Mouse (Mus musculus): Measurements from ENCODE around the gene Sirt6. TPM values are rescaled to one million over a fixed set of nuclear protein-coding genes. Genes with fewer than 3 reads are reported as not detected.

Gene Sirt6
- total RNA-seq, 1 experiment, result 14.5 TPM

- Histone ChIP-seq H3K4me3 (ENCODE audit: insufficient read depth in 1 of 2, low read depth in 1 of 2, low read length in 2 of 2, poor library complexity in 1 of 2, severe bottlenecking in 1 of 2) (no peak overlapping the region), H3K27ac (ENCODE audit: insufficient read depth, low read depth, low read length, poor library complexity, severe bottlenecking) (no peak overlapping the region), H3K36me3 (ENCODE audit: control insufficient read depth, insufficient read depth, low read length, poor library complexity, severe bottlenecking) (no peaks in the 10 kb centered on the region), H3K4me1 (ENCODE audit: control insufficient read depth in 2 of 2, insufficient read depth in 2 of 2, low read length in 2 of 2, poor library complexity in 1 of 2) (peaks cover 2 to 21% of the 10 kb centered on the region in 2 experiments; a peak in 2 of 4 replicates), H3K9ac (ENCODE audit: insufficient read depth, low read depth, low read length, poor library complexity, severe bottlenecking) (no peak overlapping the region), H3K9me3 (ENCODE audit: control insufficient read depth, insufficient read depth, low read depth, low read length) (no peaks in the 10 kb centered on the region)
- TF ChIP-seq HCFC1 (IDR thresholded peaks at IDR 0.05; ENCODE audit: borderline replicate concordance, insufficient read depth, low read length) (no peak), ZC3H11A (IDR thresholded peaks at IDR 0.05; ENCODE audit: borderline replicate concordance, low read depth, low read length) (no peak), MAFK (IDR thresholded peaks at IDR 0.05; ENCODE audit: insufficient read depth, low read depth, low read length) (no peak), ZNF384 (IDR thresholded peaks at IDR 0.05; ENCODE audit: low read depth, low read length) (no peak), CHD2 (IDR thresholded peaks at IDR 0.05; ENCODE audit: low read depth, low read length) (no peak)
- in situ Hi-C loops (cut with MboI; ENCODE audit: low sequenced_read_pairs in 2 of 2, unreplicated experiment in 2 of 2), result no loop called here
- DNase-seq (ENCODE audit: low read depth, low spot score), result no peak
Measured at GRCm38 (mm10) chr10:81638101-81638500, 10.5 kb upstream of the Sirt6 start.

- no peak for TF ChIP-seq ZC3H11A (IDR thresholded peaks at IDR 0.05; ENCODE audit: borderline replicate concordance, low read depth, low read length)
- no peak for TF ChIP-seq MAFK (IDR thresholded peaks at IDR 0.05; ENCODE audit: insufficient read depth, low read depth, low read length)
- no peak for TF ChIP-seq ZNF384 (IDR thresholded peaks at IDR 0.05; ENCODE audit: low read depth, low read length)
- TF ChIP-seq CHD2 (IDR thresholded peaks at IDR 0.05; ENCODE audit: low read depth, low read length), result no peak
- TF ChIP-seq HCFC1 (IDR thresholded peaks at IDR 0.05; ENCODE audit: borderline replicate concordance, insufficient read depth, low read length), result no peak
- Histone ChIP-seq H3K36me3 (ENCODE audit: control insufficient read depth, insufficient read depth, low read length, poor library complexity, severe bottlenecking) (no peaks in the 10 kb centered on the region), H3K4me3 (ENCODE audit: insufficient read depth in 1 of 2, low read depth in 1 of 2, low read length in 2 of 2, poor library complexity in 1 of 2, severe bottlenecking in 1 of 2) (no peak overlapping the region), H3K27ac (ENCODE audit: insufficient read depth, low read depth, low read length, poor library complexity, severe bottlenecking) (no peak overlapping the region), H3K9me3 (ENCODE audit: control insufficient read depth, insufficient read depth, low read depth, low read length) (no peaks in the 10 kb centered on the region), H3K4me1 (ENCODE audit: control insufficient read depth in 2 of 2, insufficient read depth in 2 of 2, low read length in 2 of 2, poor library complexity in 1 of 2) (peaks cover 2 to 18% of the 10 kb centered on the region in 2 experiments; a peak in 2 of 4 replicates), H3K9ac (ENCODE audit: insufficient read depth, low read depth, low read length, poor library complexity, severe bottlenecking) (no peak overlapping the region)
- no peak for DNase-seq (ENCODE audit: low read depth, low spot score)
- in situ Hi-C loops (cut with MboI; ENCODE audit: low sequenced_read_pairs in 2 of 2, unreplicated experiment in 2 of 2), result no loop called here
Measured at GRCm38 (mm10) chr10:81636338-81636737, 8.7 kb upstream of the Sirt6 start.

GRCm38 (mm10) chr10:81633253-81634099, 5.9 kb upstream of the Sirt6 start:
- Histone ChIP-seq H3K27ac (ENCODE audit: insufficient read depth, low read depth, low read length, poor library complexity, severe bottlenecking) (no peak overlapping the region), H3K4me1 (ENCODE audit: control insufficient read depth in 2 of 2, insufficient read depth in 2 of 2, low read length in 2 of 2, poor library complexity in 1 of 2) (peaks cover 2 to 23% of the 10 kb centered on the region in 2 experiments; a peak in 2 of 4 replicates), H3K4me3 (ENCODE audit: insufficient read depth in 1 of 2, low read depth in 1 of 2, low read length in 2 of 2, poor library complexity in 1 of 2, severe bottlenecking in 1 of 2) (peak overlapping the region; percentile 45 to 68), H3K9me3 (ENCODE audit: control insufficient read depth, insufficient read depth, low read depth, low read length) (no peaks in the 10 kb centered on the region), H3K9ac (ENCODE audit: insufficient read depth, low read depth, low read length, poor library complexity, severe bottlenecking) (peak overlapping the region; percentile 32; the same call in 1 of the 2 replicates), H3K36me3 (ENCODE audit: control insufficient read depth, insufficient read depth, low read length, poor library complexity, severe bottlenecking) (no peaks in the 10 kb centered on the region)
- TF ChIP-seq HCFC1 (IDR thresholded peaks at IDR 0.05; ENCODE audit: borderline replicate concordance, insufficient read depth, low read length), result no peak
- TF ChIP-seq MAFK (IDR thresholded peaks at IDR 0.05; ENCODE audit: insufficient read depth, low read depth, low read length), result no peak
- no peak for TF ChIP-seq ZNF384 (IDR thresholded peaks at IDR 0.05; ENCODE audit: low read depth, low read length)
- no peak for TF ChIP-seq ZC3H11A (IDR thresholded peaks at IDR 0.05; ENCODE audit: borderline replicate concordance, low read depth, low read length)
- no peak for TF ChIP-seq CHD2 (IDR thresholded peaks at IDR 0.05; ENCODE audit: low read depth, low read length)
- in situ Hi-C loops (cut with MboI; ENCODE audit: low sequenced_read_pairs in 2 of 2, unreplicated experiment in 2 of 2), result no loop called here
- peak; percentile 91 for DNase-seq (ENCODE audit: low read depth, low spot score)

- no peak for DNase-seq (ENCODE audit: low read depth, low spot score)
- Histone ChIP-seq H3K27ac (ENCODE audit: insufficient read depth, low read depth, low read length, poor library complexity, severe bottlenecking) (peak within 1 kb of the TSS; percentile 89), H3K4me3 (ENCODE audit: insufficient read depth in 1 of 2, low read depth in 1 of 2, low read length in 2 of 2, poor library complexity in 1 of 2, severe bottlenecking in 1 of 2) (peak within 1 kb of the TSS; percentile 93 to 97), H3K36me3 (ENCODE audit: control insufficient read depth, insufficient read depth, low read length, poor library complexity, severe bottlenecking) (0 out of 2 replicates have a peak, but pooled peaks cover 3% of the 10 kb centered on the region), H3K9ac (ENCODE audit: insufficient read depth, low read depth, low read length, poor library complexity, severe bottlenecking) (peak within 1 kb of the TSS; percentile 94), H3K9me3 (ENCODE audit: control insufficient read depth, insufficient read depth, low read depth, low read length) (no peaks in the 10 kb centered on the region), H3K4me1 (ENCODE audit: control insufficient read depth in 2 of 2, insufficient read depth in 2 of 2, low read length in 2 of 2, poor library complexity in 1 of 2) (peaks cover 8 to 32% of the 10 kb centered on the region in 2 experiments; a peak in 3 of 4 replicates)
- TF ChIP-seq ZNF384 (IDR thresholded peaks at IDR 0.05; ENCODE audit: low read depth, low read length) (no peak), CHD2 (IDR thresholded peaks at IDR 0.05; ENCODE audit: low read depth, low read length) (no peak), ZC3H11A (IDR thresholded peaks at IDR 0.05; ENCODE audit: borderline replicate concordance, low read depth, low read length) (no peak), MAFK (IDR thresholded peaks at IDR 0.05; ENCODE audit: insufficient read depth, low read depth, low read length) (no peak), HCFC1 (IDR thresholded peaks at IDR 0.05; ENCODE audit: borderline replicate concordance, insufficient read depth, low read length) (no peak)
- in situ Hi-C loops (cut with MboI; ENCODE audit: low sequenced_read_pairs in 2 of 2, unreplicated experiment in 2 of 2), result no loop called here
Measured at GRCm38 (mm10) chr10:81628390-81628789, 793 bp upstream of the Sirt6 start, which contains the start of gene Ankrd24. Ankrd24 (plus strand) TSS chr10:81628540.
